Mouse (Mus musculus) lung, postnatal 0 days (tissue): Measurements from ENCODE around the gene Dpm3.

Experiments used
- CTCF ChIP-seq: IDR thresholded peaks from 2 replicates; pipeline ENCODE4 v1.5.1; 2016; ENCODE audit warnings: antibody characterized with exemption, mild to moderate bottlenecking
- EP300 ChIP-seq: IDR thresholded peaks from 2 replicates; pipeline ENCODE4 v1.6.1; 2016; ENCODE audit warnings: antibody characterized with exemption, mild to moderate bottlenecking, control low read depth

GRCm38 (mm10) chr3:89229276-89229675, 29.9 kb upstream of the Dpm3 start:
- TF ChIP-seq CTCF (no peak), EP300 (no peak)
